8 mouse cellular contexts compared by ENCODE assay signal in the genomic region with DNA sequence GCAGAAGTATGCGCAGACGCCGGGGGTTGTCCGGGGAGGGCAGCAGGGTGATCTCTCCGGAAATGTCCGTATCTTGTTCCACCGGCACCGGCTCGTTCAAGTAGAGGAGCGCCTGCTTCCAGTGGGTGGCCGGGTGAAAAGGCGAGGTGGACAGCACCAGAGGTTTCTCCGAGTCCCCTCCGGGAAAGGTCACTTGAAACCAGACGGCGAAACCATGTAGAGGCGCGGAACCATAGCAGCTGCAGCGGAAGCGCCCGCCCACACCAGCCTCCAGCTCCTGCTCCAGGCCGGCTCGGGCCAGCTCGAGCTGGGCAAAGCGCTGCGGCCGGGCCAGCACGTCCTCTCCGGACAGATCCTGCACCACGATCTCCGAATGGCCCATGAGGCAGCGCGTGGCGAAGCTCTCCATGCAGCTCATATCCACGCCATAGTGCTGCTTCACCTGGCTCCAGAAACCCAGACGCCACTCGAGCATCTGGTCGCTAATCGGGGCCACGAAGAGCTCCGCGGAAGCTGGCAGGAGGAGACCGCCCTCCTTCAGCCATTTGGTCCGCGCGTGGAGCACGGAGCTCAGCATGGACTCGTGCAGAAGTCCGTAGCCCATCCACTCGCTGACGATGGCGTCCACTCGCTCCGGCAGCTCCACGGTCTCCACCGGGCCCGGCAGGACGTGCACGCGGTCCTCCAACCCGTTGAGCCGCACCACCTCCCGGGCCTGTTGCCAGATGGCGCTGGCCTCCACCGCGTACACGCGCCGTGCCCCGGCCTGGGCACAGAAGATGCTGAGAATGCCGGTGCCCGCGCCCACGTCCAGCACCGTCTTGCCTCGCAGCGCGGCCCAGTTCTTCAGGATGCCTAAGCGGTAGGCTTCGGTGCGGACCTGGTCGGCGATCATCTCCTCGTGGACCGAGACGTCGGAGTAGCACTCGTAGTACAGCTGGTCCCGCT. TPM values are rescaled to one million over a fixed set of nuclear protein-coding genes. Genes with fewer than 3 reads are reported as not detected.
DNase-seq lines count a peak whose midpoint lies in the region; ATAC-seq lines count a peak whose summit lies in the region.

No protein-coding gene starts in this region.

- H3K27me3 ChIP-seq in heart, embryonic 13.5 days (replicated peaks), result no peaks in the 10 kb centered on the region
- no peaks in the 10 kb centered on the region for H3K27me3 ChIP-seq in liver, embryonic 11.5 days (replicated peaks; ENCODE audit: control insufficient read depth, insufficient read depth, low read length)
- no peaks in the 10 kb centered on the region for H3K27me3 ChIP-seq in splenic B cell, adult 2 months (ENCODE audit: control insufficient read depth, insufficient read depth, low read length, poor library complexity, severe bottlenecking)

- peak; percentile 63 for ATAC-seq in erythroid progenitor cell, adult 5-6 weeks (replicated peaks; ENCODE audit: low FRiP score, poor library complexity, severe bottlenecking)
- ATAC-seq in heart, embryonic 13.5 days (ENCODE audit: extremely low read depth, insufficient number of reproducible peaks, low FRiP score, low TSS enrichment), result peak; percentile 72
- peak; percentile 82 for ATAC-seq in liver, embryonic 11.5 days (replicated peaks; ENCODE audit: low FRiP score)

- H3K9me3 ChIP-seq in heart, embryonic 13.5 days, result no peaks in the 10 kb centered on the region
- no peaks in the 10 kb centered on the region for H3K9me3 ChIP-seq in liver, embryonic 11.5 days (ENCODE audit: control insufficient read depth, low read length)

- peak overlapping the region; percentile 98 for H3K4me3 ChIP-seq in heart, embryonic 13.5 days
- peak overlapping the region; percentile 89 for H3K4me3 ChIP-seq in liver, embryonic 11.5 days (ENCODE audit: low read depth, low read length)

- H3K36me3 ChIP-seq in heart, embryonic 13.5 days, result peaks cover 23% of the 10 kb centered on the region
- no peaks in the 10 kb centered on the region; the same call in 1 of the 2 replicates for H3K36me3 ChIP-seq in liver, embryonic 11.5 days (ENCODE audit: control insufficient read depth, insufficient read depth, low read length)
- peaks cover 4% of the 10 kb centered on the region for H3K36me3 ChIP-seq in splenic B cell, adult 2 months (ENCODE audit: control insufficient read depth, insufficient read depth, low read length, poor library complexity, severe bottlenecking)

- H3K27ac ChIP-seq in heart, embryonic 13.5 days (replicated peaks), result peak overlapping the region; percentile 94
- H3K27ac ChIP-seq in liver, embryonic 11.5 days (ENCODE audit: low read depth, low read length), result peak overlapping the region; percentile 77

- peak; percentile 63 for DNase-seq in CD4-positive, CD25-positive, alpha-beta regulatory T cell, adult 2 months (ENCODE audit: low read depth, low spot score)
- peak; percentile 49 for DNase-seq in brain, embryonic 18.5 days (ENCODE audit: low read depth, low spot score)
- DNase-seq in kidney, postnatal 10 days, result peak; percentile 87
- DNase-seq in liver, embryonic 11.5 days (ENCODE audit: low spot score), result peak; percentile 77
- DNase-seq in naive thymus-derived CD4-positive, alpha-beta T cell, adult 2 months (ENCODE audit: low read depth), result peak; percentile 61
- peak; percentile 54 for DNase-seq in splenic B cell, adult 2 months (ENCODE audit: low read depth, low spot score)

- peak overlapping the region; percentile 98 for H3K9ac ChIP-seq in heart, embryonic 13.5 days
- peak overlapping the region; percentile 92 for H3K9ac ChIP-seq in liver, embryonic 11.5 days (ENCODE audit: low read depth, low read length)

- peaks cover 14% of the 10 kb centered on the region for H3K4me1 ChIP-seq in heart, embryonic 13.5 days
- peaks cover 4% of the 10 kb centered on the region; the same call in 1 of the 2 replicates for H3K4me1 ChIP-seq in liver, embryonic 11.5 days (replicated peaks; ENCODE audit: control insufficient read depth, insufficient read depth, low read length)

- H3K4me2 ChIP-seq in heart, embryonic 13.5 days, result peak overlapping the region; percentile 84
- peak overlapping the region; percentile 81 for H3K4me2 ChIP-seq in liver, embryonic 11.5 days

- under 1% methylated on average over 88 of the region's 89 CpGs for WGBS in heart, embryonic 13.5 days
- under 1% methylated on average over 89 of the region's 89 CpGs for WGBS in liver, embryonic 11.5 days

RNA-seq across cellular contexts. Expression of gene Prmt6, which starts 0.6 kb away (rescaled TPM):
- 2.5 and 8.3 TPM in 2 replicates for total RNA-seq in erythroid progenitor cell, adult 5-6 weeks (2015; ENCODE audit: low replicate concordance)
- total RNA-seq in erythroid progenitor cell, adult 5-6 weeks (2017; ENCODE audit: low replicate concordance), result 1.7 and 4.2 TPM in 2 replicates
- polyA plus RNA-seq in heart, embryonic 13.5 days (2015; fragmentation: Nextera tagmentation; extraction: Ambion mirVana), result 13.6 and 15.1 TPM in 2 replicates
- polyA plus RNA-seq in liver, embryonic 11.5 days (2014; fragmentation: Nextera tagmentation; extraction: Ambion mirVana), result 19.4 and 20.2 TPM in 2 replicates

Comparison
In these comparisons a context has a peak if more than half of its experiments do, and no peak if none do; other contexts are left out.
1. Peak in every context shown above with its lines: DNase-seq, ATAC-seq, H3K4me3 ChIP-seq and H3K27ac ChIP-seq.